Mouse (Mus musculus): Measurements from ENCODE around the gene Egfem1. TPM values are rescaled to one million over a fixed set of nuclear protein-coding genes. Genes with fewer than 3 reads are reported as not detected.

The Egfem1 gene
- total RNA-seq, 1 experiment from 2014 or later = not detected

- no peak for ATAC-seq (replicated peaks in 1 of 2; ENCODE audit: insufficient read depth in 1 of 2, low FRiP score in 2 of 2, low TSS enrichment in 1 of 2, low read depth in 1 of 2, poor library complexity in 2 of 2, severe bottlenecking in 2 of 2)
Measured at GRCm38 (mm10) chr3:29448829-29449406, 367.1 kb downstream of the Egfem1 start.

- ATAC-seq (replicated peaks in 1 of 2; ENCODE audit: insufficient read depth in 1 of 2, low FRiP score in 2 of 2, low TSS enrichment in 1 of 2, low read depth in 1 of 2, poor library complexity in 2 of 2, severe bottlenecking in 2 of 2) = no peak
Measured at GRCm38 (mm10) chr3:29498211-29498610, 416.4 kb downstream of the Egfem1 start.

DNA sequence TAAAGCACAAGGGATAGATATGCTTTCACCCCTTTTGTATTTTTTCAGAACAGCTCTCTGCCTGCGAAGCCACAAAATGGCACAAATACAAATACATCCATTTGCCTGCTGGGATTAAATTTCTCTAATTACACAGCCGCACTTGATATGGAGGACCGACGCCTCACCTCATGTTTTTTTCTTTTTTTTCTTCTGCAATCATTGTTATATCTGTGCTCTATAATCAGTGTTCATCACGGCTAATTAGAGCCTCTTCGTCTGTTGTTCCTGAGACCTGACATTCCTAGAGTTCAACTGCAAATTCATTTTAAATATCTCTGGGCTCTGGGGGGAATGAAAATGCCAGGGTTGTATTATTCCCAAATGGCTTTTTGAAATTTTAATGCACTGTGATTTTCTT is 417.4 kb downstream of the Egfem1 start:
- no peak for ATAC-seq (replicated peaks in 1 of 2; ENCODE audit: insufficient read depth in 1 of 2, low FRiP score in 2 of 2, low TSS enrichment in 1 of 2, low read depth in 1 of 2, poor library complexity in 2 of 2, severe bottlenecking in 2 of 2)

GRCm38 (mm10) chr3:29525298-29525962 is 443.6 kb downstream of the Egfem1 start:
- ATAC-seq (replicated peaks in 1 of 2; ENCODE audit: insufficient read depth in 1 of 2, low FRiP score in 2 of 2, low TSS enrichment in 1 of 2, low read depth in 1 of 2, poor library complexity in 2 of 2, severe bottlenecking in 2 of 2) = no peak

GRCm38 (mm10) chr3:29525963-29526301 is 444.1 kb downstream of the Egfem1 start:
- no peak for ATAC-seq (replicated peaks in 1 of 2; ENCODE audit: insufficient read depth in 1 of 2, low FRiP score in 2 of 2, low TSS enrichment in 1 of 2, low read depth in 1 of 2, poor library complexity in 2 of 2, severe bottlenecking in 2 of 2)

GRCm38 (mm10) chr3:29539211-29539610 is 457.4 kb downstream of the Egfem1 start:
- no peak for ATAC-seq (replicated peaks in 1 of 2; ENCODE audit: insufficient read depth in 1 of 2, low FRiP score in 2 of 2, low TSS enrichment in 1 of 2, low read depth in 1 of 2, poor library complexity in 2 of 2, severe bottlenecking in 2 of 2)

GRCm38 (mm10) chr3:29539902-29540301 is 458.1 kb downstream of the Egfem1 start:
- no peak for ATAC-seq (replicated peaks in 1 of 2; ENCODE audit: insufficient read depth in 1 of 2, low FRiP score in 2 of 2, low TSS enrichment in 1 of 2, low read depth in 1 of 2, poor library complexity in 2 of 2, severe bottlenecking in 2 of 2)

- ATAC-seq (replicated peaks in 1 of 2; ENCODE audit: insufficient read depth in 1 of 2, low FRiP score in 2 of 2, low TSS enrichment in 1 of 2, low read depth in 1 of 2, poor library complexity in 2 of 2, severe bottlenecking in 2 of 2) = no peak
Measured at GRCm38 (mm10) chr3:29541477-29542079, 459.8 kb downstream of the Egfem1 start.

DNA sequence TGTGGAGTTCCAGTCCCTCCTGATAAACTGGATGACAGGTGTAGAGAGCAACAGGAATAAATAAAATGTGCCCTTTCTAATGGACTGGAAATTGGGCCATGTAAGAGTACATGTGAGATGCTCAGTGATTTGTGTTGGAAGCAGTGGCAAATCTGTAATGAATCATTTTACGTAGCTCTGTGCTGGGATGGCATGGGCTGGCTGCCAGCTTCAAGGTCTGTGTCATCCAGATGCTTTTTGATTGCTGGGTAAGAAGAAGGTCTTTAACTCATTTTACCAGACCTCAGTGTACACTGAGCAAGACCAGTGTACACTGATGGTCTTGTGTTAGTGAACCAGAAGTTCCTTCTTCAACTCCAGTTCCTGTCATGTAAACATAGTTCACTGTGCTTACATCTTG is 462.2 kb downstream of the Egfem1 start:
- no peak for ATAC-seq (replicated peaks in 1 of 2; ENCODE audit: insufficient read depth in 1 of 2, low FRiP score in 2 of 2, low TSS enrichment in 1 of 2, low read depth in 1 of 2, poor library complexity in 2 of 2, severe bottlenecking in 2 of 2)

- no peak for ATAC-seq (replicated peaks in 1 of 2; ENCODE audit: insufficient read depth in 1 of 2, low FRiP score in 2 of 2, low TSS enrichment in 1 of 2, low read depth in 1 of 2, poor library complexity in 2 of 2, severe bottlenecking in 2 of 2)
Measured at GRCm38 (mm10) chr3:29563171-29563570, 481.3 kb downstream of the Egfem1 start.

DNA sequence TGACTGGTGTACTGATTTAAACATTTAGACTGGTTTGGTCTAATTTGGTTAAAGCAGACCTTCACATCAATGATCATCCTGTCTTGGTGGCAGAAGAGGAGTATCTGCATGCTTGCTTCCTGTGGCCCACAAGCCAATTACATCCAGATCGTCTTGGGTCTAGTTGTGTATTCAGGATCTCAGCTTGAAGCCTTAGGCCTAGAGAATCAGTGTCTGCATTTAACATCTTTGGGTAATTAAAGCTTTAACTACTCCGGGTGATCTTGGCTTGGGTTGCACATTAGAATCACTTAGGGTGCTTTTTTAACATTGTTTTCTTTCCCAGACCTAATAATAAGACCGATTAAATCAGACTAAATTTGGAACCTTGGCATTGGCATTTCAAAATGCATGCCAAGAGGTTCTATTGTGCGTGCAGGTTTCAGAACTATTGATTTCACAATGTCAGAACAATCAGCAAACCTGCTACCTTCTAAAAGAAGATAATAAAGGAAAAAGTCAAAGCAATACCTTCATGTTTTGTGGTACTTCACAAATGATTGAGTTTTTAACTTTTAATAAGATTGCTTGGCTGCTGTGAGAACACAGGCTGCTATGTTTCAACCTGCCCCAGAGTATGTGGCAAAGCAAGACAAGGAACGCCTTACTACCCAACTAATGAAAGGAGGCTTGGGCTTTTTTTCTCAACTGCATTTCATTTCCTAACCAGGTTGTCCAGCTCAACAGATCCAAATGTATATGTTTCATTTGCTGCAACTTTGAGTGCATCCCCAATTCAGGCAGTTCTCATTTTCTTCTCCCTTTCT is 496.4 kb downstream of the Egfem1 start:
- no peak for ATAC-seq (replicated peaks in 1 of 2; ENCODE audit: insufficient read depth in 1 of 2, low FRiP score in 2 of 2, low TSS enrichment in 1 of 2, low read depth in 1 of 2, poor library complexity in 2 of 2, severe bottlenecking in 2 of 2)

DNA sequence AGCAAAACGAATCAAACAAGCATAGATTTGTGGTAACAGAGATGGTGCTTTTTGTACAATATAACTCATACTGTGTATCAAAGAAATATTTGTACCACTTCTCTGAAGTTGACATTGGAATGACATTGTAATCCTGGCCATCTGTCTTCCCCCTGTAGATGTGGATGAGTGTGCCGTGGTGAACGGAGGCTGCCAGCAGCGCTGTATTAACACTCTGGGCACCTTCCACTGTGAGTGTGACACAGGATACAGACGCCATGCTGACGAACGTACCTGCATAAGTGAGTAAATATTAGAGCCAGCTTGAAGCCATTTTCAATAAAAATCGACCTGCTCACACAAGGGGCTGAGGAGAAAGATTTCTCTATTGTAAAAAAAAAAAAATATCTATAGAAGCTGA is 500.9 kb downstream of the Egfem1 start:
- no peak for ATAC-seq (replicated peaks in 1 of 2; ENCODE audit: insufficient read depth in 1 of 2, low FRiP score in 2 of 2, low TSS enrichment in 1 of 2, low read depth in 1 of 2, poor library complexity in 2 of 2, severe bottlenecking in 2 of 2)

DNA sequence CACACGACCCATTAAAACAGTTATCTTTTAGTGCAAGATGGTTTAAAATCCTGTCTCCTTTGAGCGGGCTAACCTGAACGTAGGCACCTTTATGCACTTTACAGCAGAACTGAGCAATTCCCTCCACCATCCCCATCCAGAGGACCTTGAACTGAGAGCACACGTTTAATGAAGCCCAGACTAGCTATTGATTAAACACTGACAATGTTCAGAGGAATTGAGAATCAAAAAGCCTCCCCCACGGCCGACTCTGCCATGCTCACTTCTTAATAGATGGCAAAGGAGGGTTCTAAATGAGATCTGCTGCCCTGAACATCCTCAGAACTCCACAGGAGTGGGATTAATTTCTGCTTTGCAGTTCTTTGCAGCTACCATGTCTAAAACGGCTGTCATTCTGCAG is 520.3 kb downstream of the Egfem1 start:
- no peak for ATAC-seq (replicated peaks in 1 of 2; ENCODE audit: insufficient read depth in 1 of 2, low FRiP score in 2 of 2, low TSS enrichment in 1 of 2, low read depth in 1 of 2, poor library complexity in 2 of 2, severe bottlenecking in 2 of 2)

DNA sequence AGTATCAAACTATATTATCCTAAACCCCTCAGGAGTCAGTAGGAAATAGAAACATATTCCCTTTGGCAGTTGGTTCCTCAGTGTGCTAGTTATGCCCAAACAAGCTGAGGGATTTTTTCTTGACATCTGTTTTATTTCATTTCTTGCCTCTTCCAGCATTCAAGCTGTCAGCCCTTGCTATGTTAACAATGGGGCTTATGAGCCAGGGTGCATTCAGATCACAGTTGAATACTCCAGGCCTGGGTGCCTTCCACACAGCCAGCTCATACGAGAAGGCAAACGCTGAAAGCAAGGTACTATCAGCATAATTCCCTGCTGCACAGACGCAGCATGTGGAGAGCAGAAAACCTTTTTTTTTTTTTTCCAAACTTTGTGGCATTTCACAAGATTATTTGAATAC is 526.9 kb downstream of the Egfem1 start:
- no peak for ATAC-seq (replicated peaks in 1 of 2; ENCODE audit: insufficient read depth in 1 of 2, low FRiP score in 2 of 2, low TSS enrichment in 1 of 2, low read depth in 1 of 2, poor library complexity in 2 of 2, severe bottlenecking in 2 of 2)

GRCm38 (mm10) chr3:29609174-29609573 is 527.4 kb downstream of the Egfem1 start:
- ATAC-seq (replicated peaks in 1 of 2; ENCODE audit: insufficient read depth in 1 of 2, low FRiP score in 2 of 2, low TSS enrichment in 1 of 2, low read depth in 1 of 2, poor library complexity in 2 of 2, severe bottlenecking in 2 of 2) = no peak

- ATAC-seq (replicated peaks in 1 of 2; ENCODE audit: insufficient read depth in 1 of 2, low FRiP score in 2 of 2, low TSS enrichment in 1 of 2, low read depth in 1 of 2, poor library complexity in 2 of 2, severe bottlenecking in 2 of 2) = no peak
Measured at GRCm38 (mm10) chr3:29619586-29619985, 537.8 kb downstream of the Egfem1 start.

DNA sequence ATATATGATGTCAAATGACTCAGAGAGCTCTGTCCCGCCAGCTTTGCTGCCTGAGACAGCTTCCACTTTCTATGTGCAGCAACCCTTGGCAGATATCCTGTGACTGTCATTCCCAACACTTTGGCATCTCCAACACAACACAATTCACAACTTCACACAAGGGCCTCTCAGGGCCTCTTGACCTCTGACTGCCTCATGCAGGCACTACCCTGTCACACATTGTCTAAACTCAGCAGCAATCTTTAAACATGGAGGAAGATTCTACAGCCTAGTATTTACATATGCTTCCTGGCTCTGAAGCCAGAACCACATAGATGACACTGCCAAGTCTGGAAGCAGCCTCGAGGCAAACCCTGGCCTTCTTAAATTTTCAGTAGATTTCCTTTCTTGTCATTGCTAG is 558.0 kb downstream of the Egfem1 start:
- no peak for ATAC-seq (replicated peaks in 1 of 2; ENCODE audit: insufficient read depth in 1 of 2, low FRiP score in 2 of 2, low TSS enrichment in 1 of 2, low read depth in 1 of 2, poor library complexity in 2 of 2, severe bottlenecking in 2 of 2)

DNA sequence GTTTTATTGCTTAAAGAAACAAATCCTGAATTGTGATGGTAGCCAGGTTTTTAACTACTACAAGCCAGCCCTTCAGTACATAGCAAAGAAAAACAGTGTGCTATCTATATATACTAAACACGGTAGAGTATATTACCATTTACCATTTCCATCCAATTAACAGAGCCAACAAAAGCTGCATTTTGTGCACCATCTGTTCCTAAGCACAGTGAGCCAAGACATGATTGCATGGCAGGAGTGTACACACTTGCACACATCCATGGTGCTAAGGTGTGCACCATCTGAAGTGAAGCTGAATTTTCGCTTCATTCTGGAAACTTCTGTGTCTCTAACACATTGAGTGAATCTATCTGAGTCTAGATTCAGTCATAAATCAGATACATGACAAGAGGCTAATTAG is 585.0 kb downstream of the Egfem1 start:
- ATAC-seq (replicated peaks in 1 of 2; ENCODE audit: insufficient read depth in 1 of 2, low FRiP score in 2 of 2, low TSS enrichment in 1 of 2, low read depth in 1 of 2, poor library complexity in 2 of 2, severe bottlenecking in 2 of 2) = no peak

Measured in hematopoietic stem cell, adult 5-6 weeks (primary cell).